Mouse (Mus musculus) MEL (cell line): ENCODE measurements around the gene BC024978. TPM values are rescaled to one million over a fixed set of nuclear protein-coding genes. Genes with fewer than 3 reads are reported as not detected.

Experiments used
- DNase-seq: peaks from one replicate; pipeline ENCODE4 v3.0.0; 2011; ENCODE audit warnings: low read depth, low spot score
- H3K27ac ChIP-seq: 2 replicates; pipeline ENCODE4 v1.5.1; 2012; ENCODE audit warnings: low read depth, mild to moderate bottlenecking, control low read depth, low read length, moderate library complexity; ENCODE audit not compliant: control insufficient read depth
- H3K27me3 ChIP-seq, 2 experiments: fragments of 150-350 bp in 1 of 2; sonication (generic) in 1 of 2; 2 replicates each; pipeline ENCODE4 v1.6.1; 2012; ENCODE audit warnings: low read length in 2 of 2, mild to moderate bottlenecking in 2 of 2, improper control_type of control experiment in 1 of 2, moderate library complexity in 1 of 2; ENCODE audit not compliant: insufficient read depth in 2 of 2, control insufficient read depth in 1 of 2
- H3K36me3 ChIP-seq, 2 experiments: 2 replicates each; pipeline ENCODE4 v1.6.1; 2012 to 2014; ENCODE audit warnings: low read length in 2 of 2, improper control_type of control experiment in 1 of 2, inconsistent platforms in 1 of 2, mild to moderate bottlenecking in 1 of 2; ENCODE audit not compliant: insufficient read depth in 2 of 2, control insufficient read depth in 1 of 2
- H3K4me1 ChIP-seq, 2 experiments: fragments of 150-350 bp in 1 of 2; sonication (generic) in 1 of 2; 2 replicates each; pipeline ENCODE4 v1.6.1; 2012; ENCODE audit warnings: low read length in 2 of 2, improper control_type of control experiment in 1 of 2, mild to moderate bottlenecking in 1 of 2; ENCODE audit not compliant: insufficient read depth in 2 of 2, control insufficient read depth in 1 of 2
- H3K4me3 ChIP-seq, 2 experiments: fragments of 150-350 bp in 1 of 2; sonication (generic) in 1 of 2; 2 replicates each; pipeline ENCODE4 v1.5.1; 2012; ENCODE audit warnings: low read depth in 2 of 2, low read length in 2 of 2, mild to moderate bottlenecking in 2 of 2, moderate library complexity in 2 of 2, control low read depth in 1 of 2, improper control_type of control experiment in 1 of 2; ENCODE audit not compliant: control insufficient read depth in 1 of 2, insufficient read depth in 1 of 2
- H3K79me2 ChIP-seq: 2 replicates; pipeline ENCODE4 v1.6.1; 2012; ENCODE audit warnings: mild to moderate bottlenecking, low read length, moderate library complexity; ENCODE audit not compliant: control insufficient read depth, poor library complexity, insufficient read depth
- H3K9ac ChIP-seq: 2 replicates; pipeline ENCODE4 v1.6.1; 2012; ENCODE audit warnings: low read depth, mild to moderate bottlenecking, control low read depth, low read length, moderate library complexity; ENCODE audit not compliant: control insufficient read depth, poor library complexity, severe bottlenecking
- H3K9me3 ChIP-seq: fragments of 150-350 bp; sonication (generic); replicated peaks from 2 replicates; pipeline ENCODE4 v1.6.1; 2012; ENCODE audit warnings: mild to moderate bottlenecking, low read length, improper control_type of control experiment, moderate library complexity; ENCODE audit not compliant: insufficient read depth
- BHLHE40 ChIP-seq: IDR thresholded peaks from 2 replicates; pipeline ENCODE4 v1.6.1; 2012; ENCODE audit warnings: low read depth, mild to moderate bottlenecking, inconsistent platforms, low read length, improper control_type of control experiment, borderline replicate concordance
- CHD1 ChIP-seq: IDR thresholded peaks from 2 replicates; pipeline ENCODE4 v1.6.1; 2012; ENCODE audit warnings: low read depth, mild to moderate bottlenecking, inconsistent platforms, low read length, improper control_type of control experiment
- CHD2 ChIP-seq: IDR thresholded peaks from 2 replicates; pipeline ENCODE4 v1.6.1; 2011; ENCODE audit warnings: low read length, improper control_type of control experiment
- CTCF ChIP-seq, 3 experiments: IDR thresholded peaks in 2 of 3; conservative IDR thresholded peaks in 1 of 3; 2 replicates each; pipeline ENCODE4 v1.5.1; 2011 to 2012; ENCODE audit warnings: low read length in 3 of 3, low read depth in 2 of 3, mild to moderate bottlenecking in 2 of 3, improper control_type of control experiment in 1 of 3, inconsistent platforms in 1 of 3, mixed read lengths in 1 of 3, moderate library complexity in 1 of 3; ENCODE audit not compliant: control insufficient read depth in 1 of 3, insufficient read depth in 1 of 3, poor library complexity in 1 of 3, severe bottlenecking in 1 of 3
- ELF1 ChIP-seq: IDR thresholded peaks from 2 replicates; pipeline ENCODE4 v1.6.1; 2014; ENCODE audit warnings: low read depth, mild to moderate bottlenecking, inconsistent platforms, low read length, improper control_type of control experiment, moderate library complexity
- ETS1 ChIP-seq: IDR thresholded peaks from 2 replicates; pipeline ENCODE4 v1.6.1; 2012; ENCODE audit warnings: low read depth, mild to moderate bottlenecking, inconsistent platforms, low read length, improper control_type of control experiment, moderate library complexity
- GABPA ChIP-seq: IDR thresholded peaks from 2 replicates; pipeline ENCODE4 v1.6.1; 2012; ENCODE audit warnings: low read depth, mild to moderate bottlenecking, inconsistent platforms, low read length, improper control_type of control experiment, moderate library complexity
- GATA1 ChIP-seq: IDR thresholded peaks from 2 replicates; pipeline ENCODE4 v1.6.1; 2011; ENCODE audit warnings: low read depth, low read length, improper control_type of control experiment
- HCFC1 ChIP-seq: IDR thresholded peaks from 2 replicates; pipeline ENCODE4 v1.6.1; 2012; ENCODE audit warnings: low read depth, mild to moderate bottlenecking, inconsistent platforms, low read length, improper control_type of control experiment, moderate library complexity
- JUND ChIP-seq: IDR thresholded peaks from 2 replicates; pipeline ENCODE4 v1.6.1; 2011; ENCODE audit warnings: low read depth, mild to moderate bottlenecking, improper control_type of control experiment, low read length
- MEF2A ChIP-seq: IDR thresholded peaks from 2 replicates; pipeline ENCODE4 v1.6.1; 2014; ENCODE audit warnings: low read depth, mild to moderate bottlenecking, inconsistent platforms, low read length, improper control_type of control experiment; ENCODE audit not compliant: poor library complexity, insufficient replicate concordance, severe bottlenecking; ENCODE audit errors: extremely low read depth
- MXI1 ChIP-seq: IDR thresholded peaks from 2 replicates; pipeline ENCODE4 v1.6.1; 2011; ENCODE audit warnings: mild to moderate bottlenecking, low read depth, low read length, improper control_type of control experiment
- MYC ChIP-seq: IDR thresholded peaks from 2 replicates; pipeline ENCODE4 v1.6.1; 2011; ENCODE audit warnings: low read depth, mild to moderate bottlenecking, low read length, improper control_type of control experiment, moderate library complexity
- POLR2AphosphoS2 ChIP-seq: IDR thresholded peaks from 2 replicates; pipeline ENCODE4 v1.6.1; 2011; ENCODE audit warnings: low read length, improper control_type of control experiment
- RAD21 ChIP-seq: IDR thresholded peaks from 2 replicates; pipeline ENCODE4 v1.6.1; 2011; ENCODE audit warnings: mild to moderate bottlenecking, low read depth, low read length, improper control_type of control experiment
- SMC3 ChIP-seq: IDR thresholded peaks from 2 replicates; pipeline ENCODE4 v1.6.1; 2011; ENCODE audit warnings: low read depth, low read length, improper control_type of control experiment
- TCF12 ChIP-seq: IDR thresholded peaks from 2 replicates; pipeline ENCODE4 v1.6.1; 2014; ENCODE audit warnings: low read depth, mild to moderate bottlenecking, inconsistent platforms, low read length, improper control_type of control experiment, moderate library complexity
- USF2 ChIP-seq, 2 experiments: IDR thresholded peaks; 2 replicates each; pipeline ENCODE4 v1.6.1; 2011 to 2012; ENCODE audit warnings: improper control_type of control experiment in 2 of 2, low read length in 2 of 2, borderline replicate concordance in 1 of 2, inconsistent platforms in 1 of 2, low read depth in 1 of 2, mild to moderate bottlenecking in 1 of 2; ENCODE audit not compliant: insufficient read depth in 1 of 2
- ZC3H11A ChIP-seq: IDR thresholded peaks from 2 replicates; pipeline ENCODE4 v1.6.1; 2012; ENCODE audit warnings: low read depth, mild to moderate bottlenecking, inconsistent platforms, low read length, improper control_type of control experiment
- ZKSCAN1 ChIP-seq: IDR thresholded peaks from 2 replicates; pipeline ENCODE4 v1.6.1; 2012; ENCODE audit warnings: low read depth, mild to moderate bottlenecking, inconsistent platforms, low read length, improper control_type of control experiment, moderate library complexity
- polyA plus RNA-seq, 2 experiments: library from polyadenylated mRNA; stranded (reverse) in 1 of 2; unstranded in 1 of 2; fragments of >175 nt in 1 of 2; fragments of >200 nt in 1 of 2; gene quantifications; 2 replicates each; pipeline versions ENCODE4 v1.2.1 to v1.2.4; 2012; ENCODE audit warnings: low replicate concordance in 2 of 2, low read depth in 1 of 2; ENCODE audit not compliant: insufficient read length in 2 of 2, insufficient read depth in 1 of 2, missing spikeins in 1 of 2
- total RNA-seq: library from RNA; depleted of rRNA; stranded (reverse); fragments of 300-350 nt; gene quantifications from 2 replicates; pipeline ENCODE4 v1.2.3, GENCODE M21; 2012

The BC024978 gene
- total and polyA plus RNA-seq, 3 experiments: 2.1 to 7.1 TPM; not detected in 1

- no peaks in the 10 kb centered on the region for H3K27me3 ChIP-seq
- H3K9me3 ChIP-seq: no peaks in the 10 kb centered on the region
- no peak overlapping the region for H3K27ac ChIP-seq
- TF ChIP-seq ZC3H11A: no peak
- TF ChIP-seq ELF1: no peak
- no peak for TF ChIP-seq ZKSCAN1
- TF ChIP-seq MXI1: no peak
- H3K4me1 ChIP-seq: peaks cover 2 to 19% of the 10 kb centered on the region in 2 experiments
- H3K79me2 ChIP-seq: 0 out of 2 replicates have a peak, but pooled peaks cover 1% of the 10 kb centered on the region
- no peak overlapping the region for H3K4me3 ChIP-seq
- no peak overlapping the region for H3K9ac ChIP-seq
- H3K36me3 ChIP-seq: peaks cover 0 to 9% of the 10 kb centered on the region in 2 experiments; a peak in 3 of 4 replicates
- DNase-seq: no peak
Observed at GRCm38 (mm10) chr7:27221939-27222338, 26.4 kb downstream of the BC024978 start.

- no peak for TF ChIP-seq GATA1
- TF ChIP-seq MYC: no peak
- no peak for TF ChIP-seq POLR2AphosphoS2
- TF ChIP-seq CTCF (IDR thresholded peaks at IDR 0.05 in 2 of 3, conservative IDR thresholded peaks at IDR 0.05 in 1 of 3; ENCODE audit: control insufficient read depth in 1 of 3, insufficient read depth in 1 of 3, low read depth in 2 of 3, low read length in 3 of 3, poor library complexity in 1 of 3, severe bottlenecking in 1 of 3): no peak
- no peak overlapping the region for H3K27ac ChIP-seq
- H3K4me1 ChIP-seq: peaks cover 2 to 19% of the 10 kb centered on the region in 2 experiments
Observed at GRCm38 (mm10) chr7:27222538-27222937, 27.0 kb downstream of the BC024978 start.

GRCm38 (mm10) chr7:27224877-27225575, 29.4 kb downstream of the BC024978 start:
- Histone ChIP-seq H3K27me3 (no peaks in the 10 kb centered on the region), H3K4me1 (peaks cover 5 to 22% of the 10 kb centered on the region in 2 experiments)

More at GRCm38 (mm10) chr7:27222538-27222937, 27.0 kb downstream of the BC024978 start:
- no peaks in the 10 kb centered on the region for H3K27me3 ChIP-seq
- DNase-seq: peak; percentile 23
- H3K79me2 ChIP-seq: peaks cover 3% of the 10 kb centered on the region; the same call in 1 of the 2 replicates
- no peak overlapping the region for H3K9ac ChIP-seq
- H3K36me3 ChIP-seq: peaks cover 0 to 9% of the 10 kb centered on the region in 2 experiments; a peak in 2 of 4 replicates
- no peaks in the 10 kb centered on the region for H3K9me3 ChIP-seq
- H3K4me3 ChIP-seq: no peak overlapping the region

More at GRCm38 (mm10) chr7:27224877-27225575, 29.4 kb downstream of the BC024978 start:
- no peak overlapping the region for H3K27ac ChIP-seq
- no peak for DNase-seq
- H3K4me3 ChIP-seq: no peak overlapping the region
- peaks cover 0 to 9% of the 10 kb centered on the region in 2 experiments; a peak in 2 of 4 replicates for H3K36me3 ChIP-seq
- H3K9ac ChIP-seq: no peak overlapping the region
- H3K79me2 ChIP-seq: peaks cover 8% of the 10 kb centered on the region
- H3K9me3 ChIP-seq: no peaks in the 10 kb centered on the region
- no peak for TF ChIP-seq ETS1
- no peak for TF ChIP-seq BHLHE40
- no peak for TF ChIP-seq MEF2A
- TF ChIP-seq CHD2: no peak
- no peak for TF ChIP-seq TCF12
- TF ChIP-seq POLR2AphosphoS2: no peak
- no peak for TF ChIP-seq HCFC1
- no peak for TF ChIP-seq SMC3
- no peak for TF ChIP-seq USF2 (IDR thresholded peaks at IDR 0.05; ENCODE audit: borderline replicate concordance in 1 of 2, insufficient read depth in 1 of 2, low read depth in 1 of 2, low read length in 2 of 2)
- TF ChIP-seq JUND: no peak
- TF ChIP-seq RAD21: no peak
- no peak for TF ChIP-seq CHD1
- no peak for TF ChIP-seq GABPA
- no peak for TF ChIP-seq CTCF (IDR thresholded peaks at IDR 0.05 in 2 of 3, conservative IDR thresholded peaks at IDR 0.05 in 1 of 3; ENCODE audit: control insufficient read depth in 1 of 3, insufficient read depth in 1 of 3, low read depth in 2 of 3, low read length in 3 of 3, poor library complexity in 1 of 3, severe bottlenecking in 1 of 3)
